Mouse (Mus musculus): ENCODE data around the gene Calm1. TPM values are rescaled to one million over a fixed set of nuclear protein-coding genes. Genes with fewer than 3 reads are reported as not detected.
"Not testable (repeated sequence)": the region's sequence is repeated elsewhere in the genome, so short reads cannot be mapped to it uniquely, and the experiment has no call there.

Calm1 gene
- polyA plus RNA-seq, 1 experiment, result 735 TPM

- TF ChIP-seq CTCF (IDR thresholded peaks at IDR 0.05; ENCODE audit: low read depth, low read length) (no peak), POLR2A (IDR thresholded peaks at IDR 0.05; ENCODE audit: borderline replicate concordance, low read depth, low read length) (no peak)
- Histone ChIP-seq H3K4me3 (ENCODE audit: insufficient read depth, low read length) (no peak overlapping the region), H3K4me1 (ENCODE audit: control insufficient read depth, insufficient read depth, low read length) (peaks cover 18% of the 10 kb centered on the region), H3K27ac (ENCODE audit: insufficient read depth, low read depth, low read length) (no peak overlapping the region)
These were observed 5.9 kb downstream of the Calm1 start for GRCm38 (mm10) chr12:100205156-100205555.

- H3K4me3 ChIP-seq (ENCODE audit: insufficient read depth, low read length), result no peak overlapping the region
- H3K27ac ChIP-seq (ENCODE audit: insufficient read depth, low read depth, low read length), result no peak overlapping the region
- TF ChIP-seq POLR2A (IDR thresholded peaks at IDR 0.05; ENCODE audit: borderline replicate concordance, low read depth, low read length) (no peak), CTCF (IDR thresholded peaks at IDR 0.05; ENCODE audit: low read depth, low read length) (no peak)
- peaks cover 22% of the 10 kb centered on the region for H3K4me1 ChIP-seq (ENCODE audit: control insufficient read depth, insufficient read depth, low read length)
These were observed 7.3 kb downstream of the Calm1 start for GRCm38 (mm10) chr12:100206521-100206920.

GRCm38 (mm10) chr12:100206926-100207325 is 7.7 kb downstream of the Calm1 start:
- TF ChIP-seq POLR2A (IDR thresholded peaks at IDR 0.05; ENCODE audit: borderline replicate concordance, low read depth, low read length) (no peak), CTCF (IDR thresholded peaks at IDR 0.05; ENCODE audit: low read depth, low read length) (no peak)
- Histone ChIP-seq H3K4me1 (ENCODE audit: control insufficient read depth, insufficient read depth, low read length) (peaks cover 24% of the 10 kb centered on the region), H3K27ac (ENCODE audit: insufficient read depth, low read depth, low read length) (no peak overlapping the region), H3K4me3 (ENCODE audit: insufficient read depth, low read length) (no peak overlapping the region)

GRCm38 (mm10) chr12:100209701-100210478 is 10.7 kb downstream of the Calm1 start:
- Histone ChIP-seq H3K27ac (ENCODE audit: insufficient read depth, low read depth, low read length) (no peak overlapping the region), H3K4me1 (ENCODE audit: control insufficient read depth, insufficient read depth, low read length) (peaks cover 13% of the 10 kb centered on the region), H3K4me3 (ENCODE audit: insufficient read depth, low read length) (no peak overlapping the region)
- no peak for TF ChIP-seq CTCF (IDR thresholded peaks at IDR 0.05; ENCODE audit: low read depth, low read length)
- TF ChIP-seq POLR2A (IDR thresholded peaks at IDR 0.05; ENCODE audit: borderline replicate concordance, low read depth, low read length), result no peak

GRCm38 (mm10) chr12:100210973-100211372 is 11.7 kb downstream of the Calm1 start:
- TF ChIP-seq POLR2A (IDR thresholded peaks at IDR 0.05; ENCODE audit: borderline replicate concordance, low read depth, low read length) (no peak), CTCF (IDR thresholded peaks at IDR 0.05; ENCODE audit: low read depth, low read length) (no peak)
- H3K4me3 ChIP-seq (ENCODE audit: insufficient read depth, low read length), result no peak overlapping the region
- H3K27ac ChIP-seq (ENCODE audit: insufficient read depth, low read depth, low read length), result no peak overlapping the region
- H3K4me1 ChIP-seq (ENCODE audit: control insufficient read depth, insufficient read depth, low read length), result peaks cover 13% of the 10 kb centered on the region

GRCm38 (mm10) chr12:100211453-100212185 is 12.4 kb downstream of the Calm1 start:
- TF ChIP-seq CTCF (IDR thresholded peaks at IDR 0.05; ENCODE audit: low read depth, low read length) (no peak), POLR2A (IDR thresholded peaks at IDR 0.05; ENCODE audit: borderline replicate concordance, low read depth, low read length) (no peak)
- Histone ChIP-seq H3K4me1 (ENCODE audit: control insufficient read depth, insufficient read depth, low read length) (peaks cover 13% of the 10 kb centered on the region), H3K4me3 (ENCODE audit: insufficient read depth, low read length) (no peak overlapping the region), H3K27ac (ENCODE audit: insufficient read depth, low read depth, low read length) (no peak overlapping the region)

GRCm38 (mm10) chr12:100212397-100212796 is 13.2 kb downstream of the Calm1 start:
- no peak overlapping the region for H3K27ac ChIP-seq (ENCODE audit: insufficient read depth, low read depth, low read length)
- peaks cover 13% of the 10 kb centered on the region for H3K4me1 ChIP-seq (ENCODE audit: control insufficient read depth, insufficient read depth, low read length)
- TF ChIP-seq POLR2A (IDR thresholded peaks at IDR 0.05; ENCODE audit: borderline replicate concordance, low read depth, low read length) (no peak), CTCF (IDR thresholded peaks at IDR 0.05; ENCODE audit: low read depth, low read length) (no peak)
- no peak overlapping the region for H3K4me3 ChIP-seq (ENCODE audit: insufficient read depth, low read length)

GRCm38 (mm10) chr12:100213162-100213561 is 13.9 kb downstream of the Calm1 start:
- Histone ChIP-seq H3K27ac (ENCODE audit: insufficient read depth, low read depth, low read length) (no peak overlapping the region), H3K4me1 (ENCODE audit: control insufficient read depth, insufficient read depth, low read length) (peaks cover 13% of the 10 kb centered on the region), H3K4me3 (ENCODE audit: insufficient read depth, low read length) (no peak overlapping the region)
- TF ChIP-seq CTCF (IDR thresholded peaks at IDR 0.05; ENCODE audit: low read depth, low read length), result no peak
- no peak for TF ChIP-seq POLR2A (IDR thresholded peaks at IDR 0.05; ENCODE audit: borderline replicate concordance, low read depth, low read length)

- TF ChIP-seq POLR2A (IDR thresholded peaks at IDR 0.05; ENCODE audit: borderline replicate concordance, low read depth, low read length), result no peak
- TF ChIP-seq CTCF (IDR thresholded peaks at IDR 0.05; ENCODE audit: low read depth, low read length), result no peak
- Histone ChIP-seq H3K27ac (ENCODE audit: insufficient read depth, low read depth, low read length) (no peak overlapping the region), H3K4me3 (ENCODE audit: insufficient read depth, low read length) (no peak overlapping the region), H3K4me1 (ENCODE audit: control insufficient read depth, insufficient read depth, low read length) (peaks cover 13% of the 10 kb centered on the region)
These were observed 14.9 kb downstream of the Calm1 start for GRCm38 (mm10) chr12:100214156-100214555.

GRCm38 (mm10) chr12:100214738-100215137 is 15.5 kb downstream of the Calm1 start:
- no peak for TF ChIP-seq POLR2A (IDR thresholded peaks at IDR 0.05; ENCODE audit: borderline replicate concordance, low read depth, low read length)
- peaks cover 13% of the 10 kb centered on the region for H3K4me1 ChIP-seq (ENCODE audit: control insufficient read depth, insufficient read depth, low read length)
- H3K4me3 ChIP-seq (ENCODE audit: insufficient read depth, low read length), result no peak overlapping the region
- H3K27ac ChIP-seq (ENCODE audit: insufficient read depth, low read depth, low read length), result no peak overlapping the region

GRCm38 (mm10) chr12:100217087-100217486 is 17.9 kb downstream of the Calm1 start:
- H3K4me3 ChIP-seq (ENCODE audit: insufficient read depth, low read length); H3K27ac ChIP-seq (ENCODE audit: insufficient read depth, low read depth, low read length); H3K4me1 ChIP-seq (ENCODE audit: control insufficient read depth, insufficient read depth, low read length): not testable (repeated sequence)

Measured in bone marrow macrophage, adult 2 months (primary cell).